Mouse (Mus musculus): ENCODE measurements around the gene Rubcnl.

The Rubcnl gene

GRCm38 (mm10) chr14:75069356-75069979 is 53.6 kb downstream of the Rubcnl start:
- DNase-seq (ENCODE audit: low spot score), result no peak

GRCm38 (mm10) chr14:75071091-75071490 is 55.3 kb downstream of the Rubcnl start:
- no peak for DNase-seq (ENCODE audit: low spot score)

GRCm38 (mm10) chr14:75075299-75076180 is 59.7 kb downstream of the Rubcnl start:
- DNase-seq (ENCODE audit: low spot score), result no peak

GRCm38 (mm10) chr14:75077946-75078345 is 62.1 kb downstream of the Rubcnl start:
- no peak for DNase-seq (ENCODE audit: low spot score)

Measured in embryo, embryonic 10 days (tissue).